Mouse (Mus musculus): Measurements from ENCODE around the gene Plpp7. TPM values are rescaled to one million over a fixed set of nuclear protein-coding genes. Genes with fewer than 3 reads are reported as not detected.

Gene Plpp7
- 5.7 and 6.0 TPM in 2 replicates for polyA plus RNA-seq (2012; rRNA removed)

GRCm38 (mm10) chr2:32095351-32096121 is at the start of gene Plpp7:
Gene Plpp7, plus strand, starts transcription at chr2:32095528.
- DNase-seq, result peak; percentile 66
- TF ChIP-seq CTCF (conservative IDR thresholded peaks at IDR 0.05; ENCODE audit: insufficient read depth, insufficient read length, low read depth, low read length), result no peak
- TF ChIP-seq POLR2A (IDR thresholded peaks at IDR 0.05; ENCODE audit: low read depth, low read length), result no peak
- no peak within 1 kb of the TSS for H3K27ac ChIP-seq (ENCODE audit: insufficient read depth, low read depth, low read length)
- no peaks in the 10 kb centered on the region for H3K36me3 ChIP-seq (ENCODE audit: control insufficient read depth, insufficient read depth, low read length)
- WGBS, result 52% methylated on average over 22 of the region's 22 CpGs
- H3K27me3 ChIP-seq (replicated peaks; ENCODE audit: control insufficient read depth, insufficient read depth, low read length), result no peaks in the 10 kb centered on the region
- peak within 1 kb of the TSS; percentile 54 for H3K4me3 ChIP-seq (ENCODE audit: insufficient read depth, low read depth, low read length)
- H3K4me1 ChIP-seq (ENCODE audit: control insufficient read depth, insufficient read depth, low read length), result no peaks in the 10 kb centered on the region; the same call in 1 of the 2 replicates

- H3K27ac ChIP-seq (ENCODE audit: insufficient read depth, low read depth, low read length), result no peak overlapping the region
- TF ChIP-seq POLR2A (IDR thresholded peaks at IDR 0.05; ENCODE audit: low read depth, low read length) (no peak), CTCF (conservative IDR thresholded peaks at IDR 0.05; ENCODE audit: insufficient read depth, insufficient read length, low read depth, low read length) (no peak)
Observed at GRCm38 (mm10) chr2:32046009-32046408, 49.3 kb upstream of the Plpp7 start.

GRCm38 (mm10) chr2:32047323-32047722 is 48.0 kb upstream of the Plpp7 start:
- Histone ChIP-seq H3K27me3 (replicated peaks; ENCODE audit: control insufficient read depth, insufficient read depth, low read length) (no peaks in the 10 kb centered on the region), H3K4me3 (ENCODE audit: insufficient read depth, low read depth, low read length) (no peak overlapping the region), H3K36me3 (ENCODE audit: control insufficient read depth, insufficient read depth, low read length) (no peaks in the 10 kb centered on the region; the same call in 1 of the 2 replicates), H3K4me1 (ENCODE audit: control insufficient read depth, insufficient read depth, low read length) (no peaks in the 10 kb centered on the region), H3K27ac (ENCODE audit: insufficient read depth, low read depth, low read length) (no peak overlapping the region)
- WGBS, result 82% methylated on average over 10 of the region's 10 CpGs
- DNase-seq, result no peak
- TF ChIP-seq POLR2A (IDR thresholded peaks at IDR 0.05; ENCODE audit: low read depth, low read length), result no peak
- TF ChIP-seq CTCF (conservative IDR thresholded peaks at IDR 0.05; ENCODE audit: insufficient read depth, insufficient read length, low read depth, low read length), result no peak

More at GRCm38 (mm10) chr2:32046009-32046408, 49.3 kb upstream of the Plpp7 start:
- Histone ChIP-seq H3K27me3 (replicated peaks; ENCODE audit: control insufficient read depth, insufficient read depth, low read length) (no peaks in the 10 kb centered on the region), H3K36me3 (ENCODE audit: control insufficient read depth, insufficient read depth, low read length) (no peaks in the 10 kb centered on the region; the same call in 1 of the 2 replicates), H3K4me1 (ENCODE audit: control insufficient read depth, insufficient read depth, low read length) (no peaks in the 10 kb centered on the region), H3K4me3 (ENCODE audit: insufficient read depth, low read depth, low read length) (no peak overlapping the region)
- WGBS, result 52% methylated on average over 10 of the region's 10 CpGs
- DNase-seq, result no peak

GRCm38 (mm10) chr2:32051791-32052190 is 43.5 kb upstream of the Plpp7 start:
- Histone ChIP-seq H3K4me3 (ENCODE audit: insufficient read depth, low read depth, low read length) (no peak overlapping the region), H3K27me3 (replicated peaks; ENCODE audit: control insufficient read depth, insufficient read depth, low read length) (no peaks in the 10 kb centered on the region), H3K27ac (ENCODE audit: insufficient read depth, low read depth, low read length) (no peak overlapping the region), H3K4me1 (ENCODE audit: control insufficient read depth, insufficient read depth, low read length) (no peaks in the 10 kb centered on the region), H3K36me3 (ENCODE audit: control insufficient read depth, insufficient read depth, low read length) (no peaks in the 10 kb centered on the region; the same call in 1 of the 2 replicates)
- WGBS, result 81% methylated on average over 8 of the region's 8 CpGs
- DNase-seq, result no peak
- TF ChIP-seq CTCF (conservative IDR thresholded peaks at IDR 0.05; ENCODE audit: insufficient read depth, insufficient read length, low read depth, low read length) (no peak), POLR2A (IDR thresholded peaks at IDR 0.05; ENCODE audit: low read depth, low read length) (no peak)

- 94% methylated on average over 7 of the region's 7 CpGs for WGBS
- Histone ChIP-seq H3K4me3 (ENCODE audit: insufficient read depth, low read depth, low read length) (no peak overlapping the region), H3K4me1 (ENCODE audit: control insufficient read depth, insufficient read depth, low read length) (no peaks in the 10 kb centered on the region), H3K27ac (ENCODE audit: insufficient read depth, low read depth, low read length) (no peak overlapping the region), H3K27me3 (replicated peaks; ENCODE audit: control insufficient read depth, insufficient read depth, low read length) (no peaks in the 10 kb centered on the region), H3K36me3 (ENCODE audit: control insufficient read depth, insufficient read depth, low read length) (no peaks in the 10 kb centered on the region; the same call in 1 of the 2 replicates)
- DNase-seq, result no peak
- TF ChIP-seq CTCF (conservative IDR thresholded peaks at IDR 0.05; ENCODE audit: insufficient read depth, insufficient read length, low read depth, low read length) (no peak), POLR2A (IDR thresholded peaks at IDR 0.05; ENCODE audit: low read depth, low read length) (no peak)
Observed at GRCm38 (mm10) chr2:32052418-32052817, 42.9 kb upstream of the Plpp7 start.

- Histone ChIP-seq H3K4me3 (ENCODE audit: insufficient read depth, low read depth, low read length) (no peak overlapping the region), H3K27ac (ENCODE audit: insufficient read depth, low read depth, low read length) (no peak overlapping the region), H3K4me1 (ENCODE audit: control insufficient read depth, insufficient read depth, low read length) (no peaks in the 10 kb centered on the region), H3K27me3 (replicated peaks; ENCODE audit: control insufficient read depth, insufficient read depth, low read length) (no peaks in the 10 kb centered on the region), H3K36me3 (ENCODE audit: control insufficient read depth, insufficient read depth, low read length) (no peaks in the 10 kb centered on the region)
- WGBS, result 78% methylated on average over 7 of the region's 7 CpGs
- no peak for DNase-seq
- TF ChIP-seq CTCF (conservative IDR thresholded peaks at IDR 0.05; ENCODE audit: insufficient read depth, insufficient read length, low read depth, low read length), result no peak
- TF ChIP-seq POLR2A (IDR thresholded peaks at IDR 0.05; ENCODE audit: low read depth, low read length), result no peak
Observed at GRCm38 (mm10) chr2:32055357-32055965, 39.9 kb upstream of the Plpp7 start.

GRCm38 (mm10) chr2:32056524-32056923 is 38.8 kb upstream of the Plpp7 start:
- H3K27me3 ChIP-seq (replicated peaks; ENCODE audit: control insufficient read depth, insufficient read depth, low read length), result no peaks in the 10 kb centered on the region
- no peaks in the 10 kb centered on the region for H3K36me3 ChIP-seq (ENCODE audit: control insufficient read depth, insufficient read depth, low read length)
- H3K4me3 ChIP-seq (ENCODE audit: insufficient read depth, low read depth, low read length), result no peak overlapping the region
- TF ChIP-seq CTCF (conservative IDR thresholded peaks at IDR 0.05; ENCODE audit: insufficient read depth, insufficient read length, low read depth, low read length), result no peak
- no peak for TF ChIP-seq POLR2A (IDR thresholded peaks at IDR 0.05; ENCODE audit: low read depth, low read length)
- H3K27ac ChIP-seq (ENCODE audit: insufficient read depth, low read depth, low read length), result no peak overlapping the region
- 91% methylated on average over 10 of the region's 10 CpGs for WGBS
- DNase-seq, result no peak
- H3K4me1 ChIP-seq (ENCODE audit: control insufficient read depth, insufficient read depth, low read length), result no peaks in the 10 kb centered on the region

Data from kidney, adult 2 months (tissue).